Mouse (Mus musculus): ENCODE measurements around the gene Pgrmc2.

The Pgrmc2 gene

GRCm38 (mm10) chr3:41082885-41083789, at the start of gene Pgrmc2:
Pgrmc2 (minus strand) TSS chr3:41083046.
- DNase-seq (ENCODE audit: low read depth, low spot score) = peak; percentile 97

DNA sequence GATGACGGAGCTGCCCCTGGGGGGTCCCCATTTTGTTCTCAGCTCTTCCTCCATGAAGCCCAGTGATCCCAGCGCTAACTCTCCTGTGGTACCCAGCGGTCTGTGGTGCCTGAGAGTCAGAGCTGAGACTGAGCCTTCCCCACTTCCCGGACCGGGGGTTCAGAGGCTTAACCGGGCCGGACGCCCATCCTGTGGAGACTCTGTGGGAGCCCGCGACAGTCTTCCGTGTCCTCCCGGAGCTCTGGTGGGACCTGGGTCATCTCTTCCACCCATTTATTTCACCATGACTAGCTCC, 41.1 kb upstream of the Pgrmc2 start:
- DNase-seq (ENCODE audit: low read depth, low spot score) = no peak

GRCm38 (mm10) chr3:41123190-41123999, 40.5 kb upstream of the Pgrmc2 start:
- no peak for DNase-seq (ENCODE audit: low read depth, low spot score)

DNA sequence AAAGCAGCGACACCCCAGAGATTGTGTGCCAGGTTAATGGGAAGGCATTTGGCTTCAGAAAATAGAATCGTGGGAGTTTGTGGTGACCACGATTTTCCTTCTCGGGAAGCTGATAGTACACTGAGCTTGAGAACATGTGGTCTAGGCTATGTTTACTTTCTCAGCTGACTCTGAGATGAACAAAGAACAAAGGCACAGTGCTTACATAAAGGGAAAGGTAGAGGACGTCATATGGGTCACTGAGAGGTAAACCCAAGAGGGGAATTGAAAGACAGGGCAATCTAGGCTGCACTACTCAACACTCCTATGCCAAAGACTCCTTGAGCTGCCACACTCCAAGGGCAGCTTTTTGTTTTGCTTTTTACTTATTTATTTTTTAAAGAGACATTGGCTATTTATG, 35.3 kb upstream of the Pgrmc2 start:
- DNase-seq (ENCODE audit: low read depth, low spot score) = no peak

DNA sequence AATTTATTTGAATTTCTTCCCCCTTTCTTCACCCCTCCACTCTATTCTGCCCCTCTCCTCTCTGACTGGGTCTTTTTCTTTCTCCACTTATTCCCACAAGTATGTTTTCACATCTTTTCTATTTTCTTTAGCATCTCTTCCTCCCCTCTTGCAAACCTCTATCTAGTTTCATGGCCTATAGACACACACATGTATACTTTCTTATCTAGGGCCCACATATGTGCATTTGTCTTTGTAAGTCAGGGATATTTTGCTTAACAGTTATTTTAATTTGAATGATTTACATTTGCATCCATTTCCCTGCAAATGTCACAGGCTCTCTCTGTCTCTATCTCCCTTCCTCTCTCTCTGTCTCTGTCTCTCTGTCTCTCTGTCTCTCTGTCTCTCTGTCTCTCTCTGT, 34.6 kb upstream of the Pgrmc2 start:
- DNase-seq (ENCODE audit: low read depth, low spot score) = no peak

DNA sequence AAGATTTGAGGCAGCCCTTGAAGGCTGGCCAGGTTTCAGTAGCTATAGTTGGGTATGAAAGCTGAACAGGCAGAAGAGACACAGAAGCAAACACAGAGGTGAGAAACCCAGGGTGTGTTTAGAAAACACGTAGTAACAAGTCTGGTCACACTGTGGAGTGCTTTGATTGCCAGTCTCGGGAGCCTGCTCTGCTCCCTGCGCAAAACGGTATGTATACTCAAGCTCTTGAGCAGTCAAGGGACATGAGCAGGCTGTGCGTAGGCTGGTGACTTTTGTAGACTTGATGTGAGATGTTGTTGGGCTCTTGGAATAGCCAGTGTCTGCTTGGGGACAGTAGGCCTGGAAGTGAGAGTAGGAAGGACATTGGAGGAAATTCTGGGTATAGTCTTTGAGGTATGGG, 30.3 kb upstream of the Pgrmc2 start:
- DNase-seq (ENCODE audit: low read depth, low spot score) = no peak

- no peak for DNase-seq (ENCODE audit: low read depth, low spot score)
These were observed 25.5 kb upstream of the Pgrmc2 start for GRCm38 (mm10) chr3:41108306-41108785.

- DNase-seq (ENCODE audit: low read depth, low spot score) = no peak
These were observed 24.9 kb upstream of the Pgrmc2 start for GRCm38 (mm10) chr3:41107600-41108305.

- no peak for DNase-seq (ENCODE audit: low read depth, low spot score)
These were observed 19.1 kb upstream of the Pgrmc2 start for GRCm38 (mm10) chr3:41101905-41102304.

DNA sequence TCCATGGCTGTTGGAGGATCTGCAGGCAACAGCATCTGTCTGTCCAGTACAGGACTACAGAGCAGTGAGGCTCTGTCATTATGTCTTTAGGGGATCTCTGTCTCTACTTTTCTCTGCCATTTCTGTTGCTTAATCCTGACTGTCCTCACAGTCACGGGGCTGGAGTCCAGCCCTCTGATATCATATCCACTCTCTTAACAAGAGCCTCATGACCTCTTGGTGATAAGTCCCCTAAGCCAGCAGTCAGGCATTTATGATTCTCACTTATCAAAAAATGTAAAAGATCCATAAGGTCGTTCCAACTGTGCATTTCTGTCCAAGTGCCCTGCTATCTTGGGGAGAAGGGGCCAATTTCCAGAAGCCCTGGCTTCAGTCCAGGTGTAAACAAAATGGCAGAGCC, 17.3 kb upstream of the Pgrmc2 start:
- DNase-seq (ENCODE audit: low read depth, low spot score) = no peak

DNA sequence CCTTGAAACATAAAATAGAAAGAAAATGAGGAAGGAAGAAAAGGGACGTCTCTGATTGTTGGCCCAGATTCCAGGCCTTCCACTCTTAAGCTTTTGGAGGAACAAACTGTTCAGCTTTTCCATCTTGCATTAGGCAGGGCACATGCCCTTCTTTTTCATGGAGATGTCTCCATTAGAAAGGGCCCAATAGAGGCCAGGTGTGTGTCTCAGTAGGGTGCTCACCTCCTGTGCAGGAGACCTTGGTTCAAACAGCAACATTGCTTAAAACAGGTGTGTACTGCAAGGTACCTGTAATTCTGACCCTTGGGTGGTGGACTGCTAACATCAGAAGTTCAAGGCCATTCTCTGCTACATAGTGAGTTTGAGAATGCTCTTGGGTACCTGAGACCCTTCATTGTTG, 16.8 kb upstream of the Pgrmc2 start:
- no peak for DNase-seq (ENCODE audit: low read depth, low spot score)

GRCm38 (mm10) chr3:41093210-41093609, 10.4 kb upstream of the Pgrmc2 start:
- no peak for DNase-seq (ENCODE audit: low read depth, low spot score)

GRCm38 (mm10) chr3:41092311-41092710, 9.5 kb upstream of the Pgrmc2 start:
- DNase-seq (ENCODE audit: low read depth, low spot score) = no peak

- DNase-seq (ENCODE audit: low read depth, low spot score) = no peak
These were observed 8.0 kb upstream of the Pgrmc2 start for GRCm38 (mm10) chr3:41090839-41091238.

DNA sequence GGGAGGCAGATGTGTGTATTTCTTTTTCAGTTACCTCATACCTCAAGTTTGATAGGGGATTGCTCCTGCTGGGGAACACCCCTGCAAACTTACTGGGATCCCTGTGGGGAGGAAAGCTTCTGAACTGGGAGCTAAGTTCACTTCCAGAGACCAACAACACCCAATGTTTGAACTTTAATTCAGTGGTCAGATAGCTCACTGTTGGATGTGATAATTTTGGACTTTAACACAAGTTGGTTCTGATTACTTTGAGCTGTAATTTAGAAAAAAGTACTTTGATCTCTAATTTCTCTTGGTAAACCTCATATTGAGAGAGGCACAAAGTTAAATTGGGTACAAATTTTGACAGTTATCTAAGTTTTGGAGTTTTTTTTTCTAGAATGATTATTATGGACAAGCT, 4.2 kb upstream of the Pgrmc2 start:
- DNase-seq (ENCODE audit: low read depth, low spot score) = no peak

GRCm38 (mm10) chr3:41084421-41084820, 1.6 kb upstream of the Pgrmc2 start:
- no peak for DNase-seq (ENCODE audit: low read depth, low spot score)

GRCm38 (mm10) chr3:41083790-41084112, 905 bp upstream of the Pgrmc2 start:
- no peak for DNase-seq (ENCODE audit: low read depth, low spot score)

GRCm38 (mm10) chr3:41082520-41082884, 344 bp downstream of the Pgrmc2 start:
- DNase-seq (ENCODE audit: low read depth, low spot score) = no peak

DNA sequence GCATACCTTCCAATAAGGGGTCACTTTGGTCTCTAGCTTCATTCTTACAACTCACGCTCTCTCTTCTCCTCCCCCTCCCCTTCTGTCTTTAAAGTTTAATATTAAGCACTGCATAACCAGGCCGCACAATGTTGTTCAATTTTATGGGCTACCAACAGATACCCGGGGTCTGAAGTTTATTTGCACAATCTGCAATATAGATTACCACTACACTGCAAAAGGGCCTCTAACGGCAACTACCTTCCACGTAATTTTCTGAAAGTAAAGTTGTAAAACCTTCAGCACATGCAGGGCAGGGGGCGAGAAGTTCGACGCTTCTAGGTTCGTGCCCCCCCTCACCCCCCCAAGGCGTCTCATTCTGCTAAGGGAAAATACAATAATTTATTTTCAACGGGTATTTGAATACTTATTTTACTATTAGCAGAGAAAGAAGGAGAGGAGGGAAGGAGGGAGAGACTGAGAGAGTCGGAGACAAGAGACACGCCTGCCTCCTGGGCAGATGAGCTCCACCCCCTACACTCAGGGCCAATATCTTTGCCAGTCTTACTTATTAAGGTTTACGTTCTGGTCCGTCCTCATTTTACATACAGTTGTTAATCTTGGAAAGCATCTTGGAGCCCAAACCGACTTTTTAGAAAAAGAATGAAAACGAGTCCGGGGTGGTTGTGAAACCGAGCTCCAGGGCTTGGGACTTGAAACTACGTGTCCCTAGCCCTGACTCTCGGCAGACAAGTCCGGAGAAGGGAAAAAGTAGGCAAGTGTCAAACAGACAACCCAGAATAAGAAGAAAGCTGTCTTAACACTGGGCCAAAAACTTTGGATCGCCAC, 1.2 kb downstream of the Pgrmc2 start:
- no peak for DNase-seq (ENCODE audit: low read depth, low spot score)

- DNase-seq (ENCODE audit: low read depth, low spot score) = no peak
These were observed 2.1 kb downstream of the Pgrmc2 start for GRCm38 (mm10) chr3:41080724-41081123.

GRCm38 (mm10) chr3:41078673-41079072, 4.2 kb downstream of the Pgrmc2 start:
- DNase-seq (ENCODE audit: low read depth, low spot score) = no peak

DNA sequence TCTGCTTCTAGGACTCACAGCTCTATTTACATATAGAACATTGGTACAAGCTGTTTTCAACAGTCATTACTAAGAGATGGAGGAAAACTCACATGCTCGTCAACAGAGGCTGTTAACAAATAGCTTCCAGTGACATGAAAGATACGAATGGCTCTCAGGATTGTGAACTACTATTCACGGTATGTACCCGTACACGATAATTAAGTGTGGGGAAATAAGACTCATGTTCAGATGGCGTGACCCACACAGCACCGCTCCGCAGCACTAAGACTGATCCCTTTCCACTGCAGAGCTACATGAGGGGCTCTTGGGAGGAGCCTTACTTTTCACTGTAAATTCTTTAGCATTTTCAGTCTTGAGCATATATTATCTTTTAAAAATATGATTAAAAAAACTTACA, 7.5 kb downstream of the Pgrmc2 start:
- DNase-seq (ENCODE audit: low read depth, low spot score) = no peak
